Comparison of ENCODE assay signal across 11 mouse cellular contexts in genomic region chr15:10747226-10747625, GRCm38 (mm10). TPM values are rescaled to one million over a fixed set of nuclear protein-coding genes. Genes with fewer than 3 reads are reported as not detected.
DNase-seq lines count a peak whose midpoint lies in the region; ATAC-seq and TF ChIP-seq lines count a peak whose summit lies in the region.
"Had no signal": no experiment of that assay in that cellular context is flagged by ENCODE, and none has a peak within 500 bp of the region (broad histone marks: within the 10 kb centered on the region; RNA-seq: fewer than 3 reads in every experiment).

No protein-coding gene starts in this region.

- no peak for TF ChIP-seq CTCF in lung, embryonic 14.5 days (IDR thresholded peaks at IDR 0.05; ENCODE audit: low read depth)
- TF ChIP-seq CTCF in lung, adult 2 months (IDR thresholded peaks at IDR 0.05; ENCODE audit: insufficient read depth, low read length): no peak

- no peak overlapping the region for H3K4me3 ChIP-seq in lung, embryonic 14.5 days (ENCODE audit: low read depth, low read length)
- H3K4me3 ChIP-seq in lung, adult 2 months (replicated peaks; ENCODE audit: extremely low read depth, low read depth, low read length): no peak overlapping the region
- no peak overlapping the region for H3K4me3 ChIP-seq in embryonic facial prominence, embryonic 12.5 days
- H3K4me3 ChIP-seq in hindbrain, embryonic 15.5 days: no peak overlapping the region
- H3K4me3 ChIP-seq in neural tube, embryonic 15.5 days (replicated peaks): no peak overlapping the region

- WGBS in lung, embryonic 14.5 days: 36% methylated on average over 4 of the region's 4 CpGs
- WGBS in lung, adult 2 months: 52% methylated on average over 4 of the region's 4 CpGs
- 24% methylated on average over 4 of the region's 4 CpGs for WGBS in embryonic facial prominence, embryonic 12.5 days
- WGBS in hindbrain, embryonic 15.5 days: 9% methylated on average over 4 of the region's 4 CpGs
- WGBS in neural tube, embryonic 15.5 days: 8% methylated on average over 4 of the region's 4 CpGs

- 0 out of 2 replicates have a peak, but pooled peaks have one; percentile 38 for ATAC-seq in lung, embryonic 14.5 days (ENCODE audit: insufficient read depth)
- no peak for ATAC-seq in embryonic facial prominence, embryonic 12.5 days (ENCODE audit: insufficient number of reproducible peaks, insufficient read depth, low FRiP score, low TSS enrichment)
- peak; percentile 72; the same call in 1 of the 2 replicates for ATAC-seq in hindbrain, embryonic 15.5 days (ENCODE audit: low FRiP score, low read depth)
- ATAC-seq in neural tube, embryonic 15.5 days (ENCODE audit: low FRiP score): peak; percentile 33; the same call in 1 of the 2 replicates
- ATAC-seq in CD4-positive, CD25-positive, alpha-beta regulatory T cell, adult 4 months: no peak

- TF ChIP-seq POLR2A in lung, adult 2 months (IDR thresholded peaks at IDR 0.05; ENCODE audit: borderline replicate concordance, extremely low read depth, low read depth, low read length): no peak

- no peaks in the 10 kb centered on the region for H3K9me3 ChIP-seq in lung, embryonic 14.5 days (ENCODE audit: low read depth, low read length)
- H3K9me3 ChIP-seq in embryonic facial prominence, embryonic 12.5 days: no peaks in the 10 kb centered on the region
- no peaks in the 10 kb centered on the region for H3K9me3 ChIP-seq in hindbrain, embryonic 15.5 days
- H3K9me3 ChIP-seq in neural tube, embryonic 15.5 days (replicated peaks): no peaks in the 10 kb centered on the region

- no peaks in the 10 kb centered on the region for H3K36me3 ChIP-seq in lung, embryonic 14.5 days (ENCODE audit: insufficient read depth)
- no peaks in the 10 kb centered on the region for H3K36me3 ChIP-seq in embryonic facial prominence, embryonic 12.5 days
- H3K36me3 ChIP-seq in hindbrain, embryonic 15.5 days: no peaks in the 10 kb centered on the region
- H3K36me3 ChIP-seq in neural tube, embryonic 15.5 days: no peaks in the 10 kb centered on the region

- peak; percentile 7 for DNase-seq in lung, embryonic 14.5 days
- DNase-seq in lung, adult 2 months: no peak
- no peak for DNase-seq in spleen, postnatal 14 days (ENCODE audit: low spot score in 2 of 2)
- no peak for DNase-seq in cerebellum, adult 9-10 months
- DNase-seq: adrenal gland, adult 2 months; layer of hippocampus, adult 9-11 months had no signal

- H3K27ac ChIP-seq in lung, embryonic 14.5 days (ENCODE audit: low read depth): peak overlapping the region; percentile 36; the same call in 1 of the 2 replicates
- H3K27ac ChIP-seq in embryonic facial prominence, embryonic 12.5 days: peak overlapping the region; percentile 24; the same call in 1 of the 2 replicates
- H3K27ac ChIP-seq in hindbrain, embryonic 15.5 days (replicated peaks): peak overlapping the region; percentile 55; the same call in 1 of the 2 replicates
- no peak overlapping the region for H3K27ac ChIP-seq in neural tube, embryonic 15.5 days (replicated peaks)

- no peaks in the 10 kb centered on the region; the same call in 1 of the 2 replicates for H3K4me1 ChIP-seq in lung, embryonic 14.5 days (ENCODE audit: insufficient read depth)
- H3K4me1 ChIP-seq in lung, adult 2 months (ENCODE audit: control insufficient read depth, insufficient read depth, low read length): peaks cover 20% of the 10 kb centered on the region
- H3K4me1 ChIP-seq in embryonic facial prominence, embryonic 12.5 days: peaks cover 5% of the 10 kb centered on the region; the same call in 1 of the 2 replicates
- H3K4me1 ChIP-seq in hindbrain, embryonic 15.5 days (replicated peaks): peaks cover 13% of the 10 kb centered on the region
- peaks cover 16% of the 10 kb centered on the region for H3K4me1 ChIP-seq in neural tube, embryonic 15.5 days

- H3K4me2 ChIP-seq in lung, embryonic 14.5 days: peak overlapping the region; percentile 19; the same call in 1 of the 2 replicates
- no peak overlapping the region for H3K4me2 ChIP-seq in embryonic facial prominence, embryonic 12.5 days (replicated peaks)
- no peak overlapping the region for H3K4me2 ChIP-seq in hindbrain, embryonic 15.5 days
- H3K4me2 ChIP-seq in neural tube, embryonic 15.5 days: peak overlapping the region; percentile 5; the same call in 1 of the 2 replicates
- H3K4me2 ChIP-seq: liver, embryonic 11.5 days had no signal

- no peaks in the 10 kb centered on the region for H3K27me3 ChIP-seq in lung, embryonic 14.5 days (ENCODE audit: insufficient read depth, low read length)
- no peaks in the 10 kb centered on the region for H3K27me3 ChIP-seq in embryonic facial prominence, embryonic 12.5 days
- no peaks in the 10 kb centered on the region for H3K27me3 ChIP-seq in hindbrain, embryonic 15.5 days
- H3K27me3 ChIP-seq in neural tube, embryonic 15.5 days (replicated peaks): no peaks in the 10 kb centered on the region

- no peak overlapping the region for H3K9ac ChIP-seq in lung, embryonic 14.5 days
- H3K9ac ChIP-seq in embryonic facial prominence, embryonic 12.5 days: no peak overlapping the region
- no peak overlapping the region for H3K9ac ChIP-seq in hindbrain, embryonic 15.5 days
- H3K9ac ChIP-seq in neural tube, embryonic 15.5 days (replicated peaks): no peak overlapping the region

RNA-seq across cellular contexts. Expression of gene Rai14, which starts 32.8 kb away (rescaled TPM):
- 73.1 and 74.7 TPM in 2 replicates for polyA plus RNA-seq in lung, embryonic 14.5 days (2014; fragmentation: Nextera tagmentation; extraction: Ambion mirVana)
- polyA plus RNA-seq in lung, adult 2 months (2012; rRNA removed): 9.4 and 14.3 TPM in 2 replicates
- 85.6 and 89.7 TPM in 2 replicates for polyA plus RNA-seq in embryonic facial prominence, embryonic 12.5 days (2016; fragmentation: Nextera tagmentation; extraction: Ambion mirVana)
- polyA plus RNA-seq in hindbrain, embryonic 15.5 days (2015; fragmentation: Nextera tagmentation; extraction: Ambion mirVana): 10.9 and 15.7 TPM in 2 replicates
- 10.2 and 13.2 TPM in 2 replicates for polyA plus RNA-seq in neural tube, embryonic 15.5 days (2015; fragmentation: Nextera tagmentation; extraction: Ambion mirVana)
- 1 to 10 TPM in 1 of 2 experiments, under 1 TPM in 1; 0.47 to 1.2 TPM for polyA plus RNA-seq in CD4-positive, CD25-positive, alpha-beta regulatory T cell, adult 4 months (2017; shearing (Covaris generic))

Comparison
In these comparisons a context has a peak if more than half of its experiments do, and no peak if none do; other contexts are left out.
1. ATAC-seq: peak in lung, embryonic 14.5 days (single experiment), hindbrain, embryonic 15.5 days (single experiment) and neural tube, embryonic 15.5 days (single experiment); none in embryonic facial prominence, embryonic 12.5 days (single experiment) and CD4-positive, CD25-positive, alpha-beta regulatory T cell, adult 4 months (single experiment).
2. H3K4me2 ChIP-seq: peak in lung, embryonic 14.5 days (single experiment) and neural tube, embryonic 15.5 days (single experiment); none in embryonic facial prominence, embryonic 12.5 days (single experiment) and hindbrain, embryonic 15.5 days (single experiment).